Mouse (Mus musculus): ENCODE measurements at regions not wholly inside any gene's neighbourhood (a gene's known extent, or its start where the extent isn't known, plus 50 kb on each side); places are given as distances from the start of the nearest gene placed in this dataset.

GRCm38 (mm10) chr13:71555471-71555870 is 408.1 kb downstream of the Irx1 start:
- no peak for ATAC-seq
- Histone ChIP-seq H3K9me3 (ENCODE audit: low read length) (no peaks in the 10 kb centered on the region), H3K9ac (replicated peaks; ENCODE audit: low read depth) (no peak overlapping the region), H3K36me3 (ENCODE audit: insufficient read depth, low read length) (no peaks in the 10 kb centered on the region), H3K27me3 (replicated peaks; ENCODE audit: insufficient read depth, low read length) (no peaks in the 10 kb centered on the region), H3K4me1 (ENCODE audit: insufficient read depth, low read depth, low read length) (no peaks in the 10 kb centered on the region), H3K4me3 (ENCODE audit: low read depth, low read length) (no peak overlapping the region), H3K4me2 (replicated peaks; ENCODE audit: low read depth, low read length) (no peak overlapping the region), H3K27ac (ENCODE audit: low read length) (no peak overlapping the region)
- no peak for TF ChIP-seq EP300 (IDR thresholded peaks at IDR 0.05)
- TF ChIP-seq CTCF (IDR thresholded peaks at IDR 0.05) = no peak
- 77% methylated on average over 6 of the region's 6 CpGs for WGBS
- no peak for DNase-seq (ENCODE audit: low spot score)

GRCm38 (mm10) chr13:71550109-71550508 is 413.4 kb downstream of the Irx1 start:
- Histone ChIP-seq H3K4me1 (ENCODE audit: insufficient read depth, low read depth, low read length) (no peaks in the 10 kb centered on the region), H3K27ac (ENCODE audit: low read length) (no peak overlapping the region), H3K9ac (replicated peaks; ENCODE audit: low read depth) (no peak overlapping the region), H3K9me3 (ENCODE audit: low read length) (no peaks in the 10 kb centered on the region), H3K4me3 (ENCODE audit: low read depth, low read length) (no peak overlapping the region), H3K27me3 (replicated peaks; ENCODE audit: insufficient read depth, low read length) (no peaks in the 10 kb centered on the region), H3K36me3 (ENCODE audit: insufficient read depth, low read length) (no peaks in the 10 kb centered on the region), H3K4me2 (replicated peaks; ENCODE audit: low read depth, low read length) (no peak overlapping the region)
- ATAC-seq = no peak
- TF ChIP-seq CTCF (IDR thresholded peaks at IDR 0.05) (no peak), EP300 (IDR thresholded peaks at IDR 0.05) (no peak)
- DNase-seq (ENCODE audit: low spot score) = no peak
- WGBS = 21% methylated on average over 1 of the region's 1 CpGs

GRCm38 (mm10) chr13:71549206-71549831 is 414.2 kb downstream of the Irx1 start:
- Histone ChIP-seq H3K27me3 (replicated peaks; ENCODE audit: insufficient read depth, low read length) (no peaks in the 10 kb centered on the region), H3K9ac (replicated peaks; ENCODE audit: low read depth) (no peak overlapping the region), H3K4me2 (replicated peaks; ENCODE audit: low read depth, low read length) (no peak overlapping the region), H3K36me3 (ENCODE audit: insufficient read depth, low read length) (no peaks in the 10 kb centered on the region), H3K4me1 (ENCODE audit: insufficient read depth, low read depth, low read length) (no peaks in the 10 kb centered on the region), H3K9me3 (ENCODE audit: low read length) (no peaks in the 10 kb centered on the region), H3K4me3 (ENCODE audit: low read depth, low read length) (no peak overlapping the region), H3K27ac (ENCODE audit: low read length) (no peak overlapping the region)
- ATAC-seq = no peak
- no peak for DNase-seq (ENCODE audit: low spot score)
- TF ChIP-seq CTCF (IDR thresholded peaks at IDR 0.05) (no peak), EP300 (IDR thresholded peaks at IDR 0.05) (no peak)
- WGBS = 66% methylated on average over 10 of the region's 10 CpGs

- no peak overlapping the region for H3K9ac ChIP-seq (replicated peaks; ENCODE audit: low read depth)
- no peak overlapping the region for H3K4me3 ChIP-seq (ENCODE audit: low read depth, low read length)
- H3K36me3 ChIP-seq (ENCODE audit: insufficient read depth, low read length) = no peaks in the 10 kb centered on the region
- H3K4me1 ChIP-seq (ENCODE audit: insufficient read depth, low read depth, low read length) = no peaks in the 10 kb centered on the region
- H3K9me3 ChIP-seq (ENCODE audit: low read length) = no peaks in the 10 kb centered on the region
- H3K27ac ChIP-seq (ENCODE audit: low read length) = no peak overlapping the region
- ATAC-seq (no peak), DNase-seq (ENCODE audit: low spot score) (no peak)
- TF ChIP-seq CTCF (IDR thresholded peaks at IDR 0.05) (no peak), EP300 (IDR thresholded peaks at IDR 0.05) (no peak)
- WGBS = 49% methylated on average over 4 of the region's 4 CpGs
- H3K4me2 ChIP-seq (replicated peaks; ENCODE audit: low read depth, low read length) = no peak overlapping the region
- no peaks in the 10 kb centered on the region for H3K27me3 ChIP-seq (replicated peaks; ENCODE audit: insufficient read depth, low read length)
Observed at GRCm38 (mm10) chr13:71538226-71538625, 425.3 kb downstream of the Irx1 start.

- H3K9ac ChIP-seq (replicated peaks; ENCODE audit: low read depth) = no peak overlapping the region
- peak; percentile 42 for TF ChIP-seq EP300 (IDR thresholded peaks at IDR 0.05)
- TF ChIP-seq CTCF (IDR thresholded peaks at IDR 0.05) = no peak
- ATAC-seq = peak; percentile 94
- no peaks in the 10 kb centered on the region for H3K27me3 ChIP-seq (replicated peaks; ENCODE audit: insufficient read depth, low read length)
- no peak overlapping the region for H3K4me2 ChIP-seq (replicated peaks; ENCODE audit: low read depth, low read length)
- peak; percentile 81 for DNase-seq (ENCODE audit: low spot score)
- WGBS = 52% methylated on average over 7 of the region's 7 CpGs
- no peak overlapping the region for H3K4me3 ChIP-seq (ENCODE audit: low read depth, low read length)
- no peak overlapping the region for H3K27ac ChIP-seq (ENCODE audit: low read length)
- no peaks in the 10 kb centered on the region for H3K36me3 ChIP-seq (ENCODE audit: insufficient read depth, low read length)
- no peaks in the 10 kb centered on the region for H3K9me3 ChIP-seq (ENCODE audit: low read length)
- no peaks in the 10 kb centered on the region; the same call in 1 of the 2 replicates for H3K4me1 ChIP-seq (ENCODE audit: insufficient read depth, low read depth, low read length)
Observed at GRCm38 (mm10) chr13:71532796-71533351, 430.6 kb downstream of the Irx1 start.

GRCm38 (mm10) chr13:71529397-71530122 is 434.0 kb downstream of the Irx1 start:
- no peak overlapping the region for H3K4me2 ChIP-seq (replicated peaks; ENCODE audit: low read depth, low read length)
- no peak overlapping the region for H3K4me3 ChIP-seq (ENCODE audit: low read depth, low read length)
- no peaks in the 10 kb centered on the region for H3K36me3 ChIP-seq (ENCODE audit: insufficient read depth, low read length)
- H3K27me3 ChIP-seq (replicated peaks; ENCODE audit: insufficient read depth, low read length) = no peaks in the 10 kb centered on the region
- TF ChIP-seq EP300 (IDR thresholded peaks at IDR 0.05) (no peak), CTCF (IDR thresholded peaks at IDR 0.05) (no peak)
- H3K9me3 ChIP-seq (ENCODE audit: low read length) = no peaks in the 10 kb centered on the region
- ATAC-seq (peak; percentile 71), DNase-seq (ENCODE audit: low spot score) (peak; percentile 46)
- no peaks in the 10 kb centered on the region; the same call in 1 of the 2 replicates for H3K4me1 ChIP-seq (ENCODE audit: insufficient read depth, low read depth, low read length)
- WGBS = 43% methylated on average over 14 of the region's 14 CpGs
- H3K27ac ChIP-seq (ENCODE audit: low read length) = no peak overlapping the region
- no peak overlapping the region for H3K9ac ChIP-seq (replicated peaks; ENCODE audit: low read depth)
